Mouse (Mus musculus) E14TG2a.4 (cell line): ENCODE measurements at regions not wholly inside any gene's neighbourhood (a gene's known extent, or its start where the extent isn't known, plus 50 kb on each side); places are given as distances from the start of the nearest gene placed in this dataset.

Source experiments
- CTCF ChIP-seq: conservative IDR thresholded peaks from 2 replicates; pipeline ENCODE4 v1.5.1; 2014; ENCODE audit warnings: low read length
- NANOG ChIP-seq: IDR thresholded peaks from 2 replicates; pipeline ENCODE4 v1.6.1; 2014; ENCODE audit warnings: borderline replicate concordance, low read length, mixed read lengths
- POU5F1 ChIP-seq: IDR thresholded peaks from 2 replicates; pipeline ENCODE4 v1.6.1; 2014; ENCODE audit warnings: low read length, borderline replicate concordance

DNA sequence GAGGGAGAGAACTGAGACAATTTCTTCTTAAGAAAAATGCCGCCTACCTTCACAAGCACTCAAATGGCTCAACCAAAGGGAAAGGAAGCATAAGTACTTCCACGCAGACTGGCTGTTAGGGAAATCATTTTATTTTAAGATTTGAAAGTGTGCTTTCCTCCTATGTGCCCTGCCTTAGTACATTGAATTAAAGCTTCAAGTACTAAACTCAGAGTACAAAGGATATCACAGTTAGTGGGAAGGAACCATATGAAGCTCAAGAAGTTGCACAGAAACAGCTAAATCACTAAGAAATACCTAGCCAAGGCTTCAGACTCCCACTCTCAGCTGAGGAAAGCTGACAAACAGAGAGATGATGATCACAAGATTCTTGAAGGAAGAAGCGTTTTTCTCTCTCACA lies 380.5 kb downstream of the Gria2 start:
- no peak for TF ChIP-seq CTCF
- no peak for TF ChIP-seq POU5F1
- TF ChIP-seq NANOG, result no peak
